Mouse (Mus musculus): ENCODE data around the gene Dlx4. TPM values are rescaled to one million over a fixed set of nuclear protein-coding genes. Genes with fewer than 3 reads are reported as not detected.

Gene Dlx4
- polyA plus RNA-seq, 1 experiment from 2014 or later: 0.10 TPM

GRCm38 (mm10) chr11:95096608-95097373, 49.3 kb downstream of the Dlx4 start:
- Histone ChIP-seq H3K4me3 (no peak overlapping the region), H3K4me2 (replicated peaks) (no peak overlapping the region), H3K4me1 (peaks cover 11% of the 10 kb centered on the region), H3K9me3 (no peaks in the 10 kb centered on the region), H3K27ac (no peak overlapping the region), H3K36me3 (no peaks in the 10 kb centered on the region), H3K27me3 (replicated peaks) (no peaks in the 10 kb centered on the region), H3K9ac (no peak overlapping the region)
- ATAC-seq (ENCODE audit: low FRiP score, low read depth): no peak
- WGBS: 48% methylated on average over 4 of the region's 4 CpGs

GRCm38 (mm10) chr11:95095596-95095995, 50.5 kb downstream of the Dlx4 start:
- H3K27me3 ChIP-seq (replicated peaks): no peaks in the 10 kb centered on the region
- ATAC-seq (ENCODE audit: low FRiP score, low read depth): no peak
- H3K27ac ChIP-seq: no peak overlapping the region

DNA sequence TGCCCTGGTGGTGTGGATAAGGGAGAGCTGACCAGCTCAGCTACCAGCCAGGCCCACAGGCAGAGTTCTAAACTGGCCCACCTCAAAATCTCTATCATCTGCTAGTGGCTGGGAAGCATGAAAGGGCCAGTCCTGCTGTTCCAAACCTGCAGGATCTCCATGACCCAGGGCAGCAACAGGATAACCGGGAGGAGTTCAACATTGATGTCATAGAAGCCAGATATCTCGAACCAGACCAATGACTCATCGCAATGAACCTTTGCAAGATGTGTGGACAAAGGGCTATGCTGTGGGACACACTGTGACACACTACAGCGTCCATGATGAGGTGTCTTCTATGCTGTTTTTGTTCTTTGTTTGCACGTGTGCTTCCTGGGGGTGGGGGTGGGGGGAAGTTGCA, 53.0 kb downstream of the Dlx4 start:
- no peak for ATAC-seq (ENCODE audit: low FRiP score, low read depth)
- no peak overlapping the region for H3K9ac ChIP-seq
- no peaks in the 10 kb centered on the region for H3K27me3 ChIP-seq (replicated peaks)
- H3K4me2 ChIP-seq (replicated peaks): no peak overlapping the region
- H3K4me1 ChIP-seq: peaks cover 9% of the 10 kb centered on the region
- no peak overlapping the region for H3K4me3 ChIP-seq
- 79% methylated on average over 5 of the region's 5 CpGs for WGBS
- no peaks in the 10 kb centered on the region for H3K36me3 ChIP-seq
- H3K27ac ChIP-seq: no peak overlapping the region
- no peaks in the 10 kb centered on the region for H3K9me3 ChIP-seq

More at GRCm38 (mm10) chr11:95095596-95095995, 50.5 kb downstream of the Dlx4 start:
- 84% methylated on average over 10 of the region's 10 CpGs for WGBS
- Histone ChIP-seq H3K36me3 (no peaks in the 10 kb centered on the region), H3K9ac (no peak overlapping the region), H3K4me1 (peaks cover 11% of the 10 kb centered on the region), H3K4me2 (replicated peaks) (no peak overlapping the region), H3K4me3 (no peak overlapping the region), H3K9me3 (no peaks in the 10 kb centered on the region)

Other genes starting within 250 kb of the Dlx4 start
- 209 and 219 TPM in 2 replicates for gene Col1a1, start 210.0 kb downstream of the Dlx4 start, polyA plus RNA-seq (2016; fragmentation: Nextera tagmentation; extraction: Ambion mirVana)
- not detected in 2 replicates for gene Hils1, start 178.7 kb downstream of the Dlx4 start, polyA plus RNA-seq (2016; fragmentation: Nextera tagmentation; extraction: Ambion mirVana)
- gene Sgca, start 169.9 kb downstream of the Dlx4 start, polyA plus RNA-seq (2016; fragmentation: Nextera tagmentation; extraction: Ambion mirVana): 0.80 and 0.90 TPM in 2 replicates
- 18.2 and 19.7 TPM in 2 replicates for gene Ppp1r9b, start 155.2 kb downstream of the Dlx4 start, polyA plus RNA-seq (2016; fragmentation: Nextera tagmentation; extraction: Ambion mirVana)
- 101 and 106 TPM in 2 replicates for gene Samd14, start 136.4 kb downstream of the Dlx4 start, polyA plus RNA-seq (2016; fragmentation: Nextera tagmentation; extraction: Ambion mirVana)
- 20.5 and 20.6 TPM in 2 replicates for gene Pdk2, start 104.9 kb downstream of the Dlx4 start, polyA plus RNA-seq (2016; fragmentation: Nextera tagmentation; extraction: Ambion mirVana)
- gene Itga3, start 69.5 kb downstream of the Dlx4 start, polyA plus RNA-seq (2016; fragmentation: Nextera tagmentation; extraction: Ambion mirVana): 7.6 and 9.3 TPM in 2 replicates
- gene Dlx3, start 26.1 kb downstream of the Dlx4 start, polyA plus RNA-seq (2016; fragmentation: Nextera tagmentation; extraction: Ambion mirVana): 0.81 and 1.2 TPM in 2 replicates
- 0.15 TPM in 1 of 2 replicates, not detected in the other for gene Tac4, start 115.3 kb upstream of the Dlx4 start, polyA plus RNA-seq (2016; fragmentation: Nextera tagmentation; extraction: Ambion mirVana)
- gene Kat7, start 164.0 kb upstream of the Dlx4 start, polyA plus RNA-seq (2016; fragmentation: Nextera tagmentation; extraction: Ambion mirVana): 69.8 and 72.4 TPM in 2 replicates
- 8.7 and 9.4 TPM in 2 replicates for gene Fam117a, start 190.8 kb upstream of the Dlx4 start, polyA plus RNA-seq (2016; fragmentation: Nextera tagmentation; extraction: Ambion mirVana)
- 127 and 129 TPM in 2 replicates for gene Slc35b1, start 238.4 kb upstream of the Dlx4 start, polyA plus RNA-seq (2016; fragmentation: Nextera tagmentation; extraction: Ambion mirVana)

All from neural tube, embryonic 12.5 days (tissue).